Mouse (Mus musculus) heart, embryonic 15.5 days (tissue): Measurements from ENCODE around the gene Inpp1. TPM values are rescaled to one million over a fixed set of nuclear protein-coding genes. Genes with fewer than 3 reads are reported as not detected.
A peak's percentile ranks its signal among the peaks of the same experiment; 100 is the strongest.

Experiments used
- ATAC-seq: fragments of 200-750 bp; cut with Nextera tagmentation; replicated peaks from 2 replicates; pipeline ENCODE4 v1.8.0; 2017; ENCODE audit warnings: low read depth, moderate TSS enrichment; ENCODE audit not compliant: insufficient number of reproducible peaks, insufficient read depth, low FRiP score
- H3K27ac ChIP-seq: fragments of 300-500 bp; sonication (generic); 2 replicates; pipeline ENCODE4 v1.5.1; 2015; ENCODE audit warnings: mild to moderate bottlenecking, inconsistent platforms
- H3K27me3 ChIP-seq: fragments of 300-500 bp; sonication (generic); 2 replicates; pipeline ENCODE4 v1.6.1; 2015; ENCODE audit warnings: inconsistent platforms
- H3K36me3 ChIP-seq: fragments of 300-500 bp; sonication (generic); 2 replicates; pipeline ENCODE4 v1.6.1; 2015; ENCODE audit warnings: mild to moderate bottlenecking, inconsistent platforms
- H3K4me1 ChIP-seq: fragments of 300-500 bp; sonication (generic); replicated peaks from 2 replicates; pipeline ENCODE4 v1.6.1; 2015; ENCODE audit warnings: inconsistent platforms
- H3K4me2 ChIP-seq: fragments of 300-500 bp; sonication (generic); 2 replicates; pipeline ENCODE4 v1.6.1; 2015; ENCODE audit warnings: inconsistent platforms, mild to moderate bottlenecking, moderate library complexity
- H3K4me3 ChIP-seq: fragments of 300-500 bp; sonication (generic); 2 replicates; pipeline ENCODE4 v1.5.1; 2015; ENCODE audit warnings: mild to moderate bottlenecking, inconsistent platforms
- H3K9ac ChIP-seq: fragments of 300-500 bp; sonication (generic); 2 replicates; pipeline ENCODE4 v1.6.1; 2015; ENCODE audit warnings: mild to moderate bottlenecking, inconsistent platforms
- H3K9me3 ChIP-seq: fragments of 300-500 bp; sonication (generic); replicated peaks from 2 replicates; pipeline ENCODE4 v1.6.1; 2016; ENCODE audit warnings: inconsistent platforms
- WGBS: fragments of 180-500 bp; shearing (Covaris S2); methylation state at CpG from one replicate; pipeline ENCODE4 v1.1.7; 2015; ENCODE audit warnings: mixed read lengths; 5-methylcytosine and 5-hydroxymethylcytosine counted together
- polyA plus RNA-seq: library from polyadenylated mRNA; unstranded; fragments of >200 nt; fragmentation: Nextera tagmentation; extraction: Ambion mirVana; gene quantifications from 2 replicates; pipeline ENCODE4 v1.2.1, GENCODE M21; 2015

The Inpp1 gene
- polyA plus RNA-seq, 1 experiment from 2014 or later: 15.4 TPM

GRCm38 (mm10) chr1:52816232-52816891 lies 1.1 kb downstream of the Inpp1 start:
- no peak for ATAC-seq
- H3K4me1 ChIP-seq: peaks cover 12% of the 10 kb centered on the region
- WGBS: 44% methylated on average over 13 of the region's 13 CpGs
- H3K27ac ChIP-seq: peak overlapping the region; percentile 86; the same call in 1 of the 2 replicates
- H3K27me3 ChIP-seq: no peaks in the 10 kb centered on the region
- peak overlapping the region; percentile 90 for H3K4me2 ChIP-seq
- H3K36me3 ChIP-seq: no peaks in the 10 kb centered on the region
- H3K4me3 ChIP-seq: peak overlapping the region; percentile 82
- H3K9me3 ChIP-seq: no peaks in the 10 kb centered on the region
- peak overlapping the region; percentile 81; the same call in 1 of the 2 replicates for H3K9ac ChIP-seq

GRCm38 (mm10) chr1:52808456-52808855 lies 9.0 kb downstream of the Inpp1 start:
- no peak overlapping the region for H3K4me3 ChIP-seq
- no peak overlapping the region for H3K9ac ChIP-seq
- ATAC-seq: no peak
- H3K27ac ChIP-seq: no peak overlapping the region
- 61% methylated on average over 6 of the region's 6 CpGs for WGBS
- H3K36me3 ChIP-seq: 0 out of 2 replicates have a peak, but pooled peaks cover 4% of the 10 kb centered on the region
- no peaks in the 10 kb centered on the region for H3K9me3 ChIP-seq
- no peak overlapping the region for H3K4me2 ChIP-seq
- H3K4me1 ChIP-seq: no peaks in the 10 kb centered on the region
- H3K27me3 ChIP-seq: no peaks in the 10 kb centered on the region

- Histone ChIP-seq H3K9ac (no peak overlapping the region), H3K27ac (no peak overlapping the region), H3K4me1 (peaks cover 4% of the 10 kb centered on the region), H3K4me3 (no peak overlapping the region), H3K9me3 (no peaks in the 10 kb centered on the region), H3K4me2 (no peak overlapping the region), H3K36me3 (no peaks in the 10 kb centered on the region), H3K27me3 (no peaks in the 10 kb centered on the region)
- 90% methylated on average over 1 of the region's 1 CpGs for WGBS
- ATAC-seq: no peak
Measured at GRCm38 (mm10) chr1:52805041-52805440, 12.4 kb downstream of the Inpp1 start.

- H3K9me3 ChIP-seq: no peaks in the 10 kb centered on the region
- no peak overlapping the region for H3K4me2 ChIP-seq
- H3K27ac ChIP-seq: no peak overlapping the region
- H3K27me3 ChIP-seq: no peaks in the 10 kb centered on the region
- 83% methylated on average over 5 of the region's 5 CpGs for WGBS
- no peak overlapping the region for H3K9ac ChIP-seq
- no peaks in the 10 kb centered on the region for H3K36me3 ChIP-seq
- H3K4me3 ChIP-seq: no peak overlapping the region
- no peak for ATAC-seq
- H3K4me1 ChIP-seq: peaks cover 26% of the 10 kb centered on the region
Measured at GRCm38 (mm10) chr1:52802406-52802975, 15.0 kb downstream of the Inpp1 start.

GRCm38 (mm10) chr1:52801651-52802050 lies 15.8 kb downstream of the Inpp1 start:
- Histone ChIP-seq H3K9ac (no peak overlapping the region), H3K4me2 (no peak overlapping the region), H3K9me3 (no peaks in the 10 kb centered on the region), H3K4me1 (peaks cover 26% of the 10 kb centered on the region), H3K4me3 (no peak overlapping the region), H3K27me3 (no peaks in the 10 kb centered on the region), H3K27ac (no peak overlapping the region), H3K36me3 (no peaks in the 10 kb centered on the region)
- WGBS: 81% methylated on average over 5 of the region's 5 CpGs
- no peak for ATAC-seq

GRCm38 (mm10) chr1:52800340-52800740 lies 17.1 kb downstream of the Inpp1 start:
- peak overlapping the region; percentile 32; the same call in 1 of the 2 replicates for H3K27ac ChIP-seq
- ATAC-seq: peak; percentile 43; the same call in 1 of the 2 replicates

GRCm38 (mm10) chr1:52799772-52800171 lies 17.7 kb downstream of the Inpp1 start:
- no peaks in the 10 kb centered on the region for H3K36me3 ChIP-seq
- no peak overlapping the region for H3K9ac ChIP-seq
- H3K27ac ChIP-seq: peak overlapping the region; percentile 32
- H3K4me2 ChIP-seq: peak overlapping the region; percentile 44
- H3K4me1 ChIP-seq: peaks cover 26% of the 10 kb centered on the region
- H3K27me3 ChIP-seq: no peaks in the 10 kb centered on the region
- 0 out of 2 replicates have a peak overlapping the region, but pooled peaks have one; percentile 9 for H3K4me3 ChIP-seq
- WGBS: 26% methylated on average over 5 of the region's 5 CpGs
- no peaks in the 10 kb centered on the region for H3K9me3 ChIP-seq
- ATAC-seq: peak; percentile 50; the same call in 1 of the 2 replicates

More at GRCm38 (mm10) chr1:52800340-52800740, 17.1 kb downstream of the Inpp1 start:
- Histone ChIP-seq H3K4me2 (no peak overlapping the region), H3K27me3 (no peaks in the 10 kb centered on the region), H3K36me3 (no peaks in the 10 kb centered on the region), H3K9me3 (no peaks in the 10 kb centered on the region), H3K4me3 (no peak overlapping the region), H3K4me1 (peaks cover 26% of the 10 kb centered on the region), H3K9ac (no peak overlapping the region)
- WGBS: 30% methylated on average over 3 of the region's 3 CpGs

GRCm38 (mm10) chr1:52799056-52799726 lies 18.3 kb downstream of the Inpp1 start:
- ATAC-seq: no peak
- no peaks in the 10 kb centered on the region for H3K27me3 ChIP-seq
- H3K27ac ChIP-seq: peak overlapping the region; percentile 32
- peak overlapping the region; percentile 44 for H3K4me2 ChIP-seq
- 0 out of 2 replicates have a peak overlapping the region, but pooled peaks have one; percentile 9 for H3K4me3 ChIP-seq
- H3K9me3 ChIP-seq: no peaks in the 10 kb centered on the region
- 0 out of 2 replicates have a peak overlapping the region, but pooled peaks have one; percentile 0 for H3K9ac ChIP-seq
- H3K4me1 ChIP-seq: peaks cover 26% of the 10 kb centered on the region
- no peaks in the 10 kb centered on the region for H3K36me3 ChIP-seq
- WGBS: 31% methylated on average over 10 of the region's 10 CpGs

GRCm38 (mm10) chr1:52795927-52796326 lies 21.6 kb downstream of the Inpp1 start:
- Histone ChIP-seq H3K4me3 (no peak overlapping the region), H3K36me3 (peaks cover 7% of the 10 kb centered on the region; the same call in 1 of the 2 replicates), H3K9me3 (no peaks in the 10 kb centered on the region), H3K27me3 (no peaks in the 10 kb centered on the region), H3K27ac (no peak overlapping the region), H3K9ac (no peak overlapping the region), H3K4me1 (peaks cover 26% of the 10 kb centered on the region), H3K4me2 (no peak overlapping the region)
- ATAC-seq: no peak
- 87% methylated on average over 2 of the region's 2 CpGs for WGBS

- Histone ChIP-seq H3K9me3 (no peaks in the 10 kb centered on the region), H3K27ac (no peak overlapping the region), H3K4me2 (no peak overlapping the region), H3K9ac (no peak overlapping the region), H3K4me1 (peaks cover 8% of the 10 kb centered on the region; the same call in 1 of the 2 replicates), H3K27me3 (no peaks in the 10 kb centered on the region), H3K4me3 (no peak overlapping the region), H3K36me3 (peaks cover 16% of the 10 kb centered on the region; the same call in 1 of the 2 replicates)
- ATAC-seq: no peak
- WGBS: 70% methylated on average over 3 of the region's 3 CpGs
Measured at GRCm38 (mm10) chr1:52793692-52794091, 23.8 kb downstream of the Inpp1 start.

- Histone ChIP-seq H3K4me2 (no peak overlapping the region), H3K4me1 (0 out of 2 replicates have a peak, but pooled peaks cover 1% of the 10 kb centered on the region), H3K36me3 (peaks cover 16% of the 10 kb centered on the region; the same call in 1 of the 2 replicates), H3K9me3 (no peaks in the 10 kb centered on the region), H3K27me3 (no peaks in the 10 kb centered on the region), H3K4me3 (no peak overlapping the region), H3K9ac (no peak overlapping the region), H3K27ac (no peak overlapping the region)
- no peak for ATAC-seq
Measured at GRCm38 (mm10) chr1:52792701-52793100, 24.8 kb downstream of the Inpp1 start.
